In genomic region chr8:12883051-12884004, GRCm38 (mm10) we compare ENCODE assay signal across 12 mouse cellular contexts. TPM values are rescaled to one million over a fixed set of nuclear protein-coding genes. Genes with fewer than 3 reads are reported as not detected.
DNase-seq lines count a peak whose midpoint lies in the region; ATAC-seq and TF ChIP-seq lines count a peak whose summit lies in the region.
"Had no signal": no experiment of that assay in that cellular context is flagged by ENCODE, and none has a peak within 500 bp of the region (broad histone marks: within the 10 kb centered on the region; RNA-seq: fewer than 3 reads in every experiment).

No protein-coding gene starts in this region.

- ATAC-seq in cerebellum, adult (ENCODE audit: insufficient number of reproducible peaks, low FRiP score, low TSS enrichment): no peak; the same call in 1 of the 2 replicates
- ATAC-seq in heart, embryonic 14.5 days (ENCODE audit: insufficient number of reproducible peaks, insufficient read depth, low FRiP score, low read depth): peak; percentile 35

- peaks cover 7% of the 10 kb centered on the region for H3K27me3 ChIP-seq in liver, adult 2 months (ENCODE audit: control insufficient read depth, insufficient read depth, low read length)
- H3K27me3 ChIP-seq in heart, embryonic 14.5 days (ENCODE audit: control insufficient read depth, insufficient read depth, low read length): no peaks in the 10 kb centered on the region

- peak; percentile 71 for DNase-seq in cerebellum, adult 11-12 months
- peak; percentile 82 for DNase-seq in liver, adult 2 months (ENCODE audit: extremely low read depth, low read depth, low spot score)
- DNase-seq in liver: no peak
- peak; percentile 44 for DNase-seq in retina, postnatal 1 day
- DNase-seq in right cerebral cortex, postnatal 4 days: no peak
- DNase-seq in gastrocnemius, postnatal 4 days (ENCODE audit: low spot score in 2 of 2): no peak
- DNase-seq: adrenal gland, adult 2 months; gastrocnemius, adult 2 months; layer of hippocampus, adult 9-11 months; midbrain, embryonic 14.5 days had no signal

- no peaks in the 10 kb centered on the region for H3K4me1 ChIP-seq in liver, adult 2 months (ENCODE audit: control insufficient read depth, insufficient read depth, low read length)
- H3K4me1 ChIP-seq in heart, embryonic 14.5 days (ENCODE audit: control insufficient read depth in 2 of 2, insufficient read depth in 2 of 2, low read length in 2 of 2): peaks cover 15 to 21% of the 10 kb centered on the region in 2 experiments

- no peak for TF ChIP-seq POLR2A in liver, adult 2 months (IDR thresholded peaks at IDR 0.05; ENCODE audit: extremely low read depth, insufficient read depth, low read length)

- no peak overlapping the region for H3K4me3 ChIP-seq in liver, adult 2 months (ENCODE audit: insufficient read depth, low read depth, low read length)
- H3K4me3 ChIP-seq in heart, embryonic 14.5 days (ENCODE audit: control insufficient read depth in 1 of 2, insufficient read depth in 1 of 2, low read depth in 1 of 2, low read length in 2 of 2): no peak overlapping the region
- H3K4me3 ChIP-seq: gastrocnemius, adult 2 months had no signal

- H3K4me2 ChIP-seq in heart, embryonic 14.5 days (ENCODE audit: low read length): peak overlapping the region; percentile 9; the same call in 1 of the 2 replicates

- no peak for TF ChIP-seq CTCF in liver, adult 2 months (IDR thresholded peaks at IDR 0.05; ENCODE audit: low read depth, low read length)

- H3K79me2 ChIP-seq in liver, adult 2 months (ENCODE audit: control insufficient read depth, insufficient read depth, low read length): no peaks in the 10 kb centered on the region

- no peak overlapping the region for H3K9ac ChIP-seq in liver, adult 2 months (ENCODE audit: low read depth, low read length)
- H3K9ac ChIP-seq in heart, embryonic 14.5 days (ENCODE audit: low read length): 0 out of 2 replicates have a peak overlapping the region, but pooled peaks have one; percentile 17

- no peaks in the 10 kb centered on the region for H3K9me3 ChIP-seq in heart, embryonic 14.5 days (ENCODE audit: control insufficient read depth, low read length)

- 24% methylated on average over 21 of the region's 21 CpGs for WGBS in liver, adult 2 months
- 32% methylated on average over 21 of the region's 21 CpGs for WGBS in heart, embryonic 14.5 days

- H3K27ac ChIP-seq in liver, adult 2 months (replicated peaks; ENCODE audit: insufficient read depth, low read depth, low read length): no peak overlapping the region
- no peak overlapping the region for H3K27ac ChIP-seq in heart, embryonic 14.5 days (replicated peaks in 1 of 2; ENCODE audit: control insufficient read depth in 1 of 2, insufficient read depth in 1 of 2, low read depth in 2 of 2, low read length in 2 of 2)
- H3K27ac ChIP-seq: gastrocnemius, adult 2 months had no signal

- H3K36me3 ChIP-seq in liver, adult 2 months (ENCODE audit: control insufficient read depth, insufficient read depth, low read length): no peaks in the 10 kb centered on the region
- no peaks in the 10 kb centered on the region for H3K36me3 ChIP-seq in heart, embryonic 14.5 days (ENCODE audit: control insufficient read depth, insufficient read depth, low read length)

RNA-seq across cellular contexts. Expression of gene Mcf2l, which starts 9.7 kb away (rescaled TPM):
- 0.40 and 1.1 TPM in 2 replicates for total RNA-seq in liver, adult 2 months (2014; rRNA removed)
- 0.11 and 0.32 TPM in 2 replicates for polyA plus RNA-seq in liver, adult 2 months (2012; rRNA removed)
- polyA plus RNA-seq in heart, embryonic 14.5 days (2014; fragmentation: Nextera tagmentation; extraction: Ambion mirVana): 12.4 and 13.4 TPM in 2 replicates
- total RNA-seq in gastrocnemius, postnatal 4 days (2021): 10 to 100 TPM; 36.0 to 42.4 TPM

Comparison
In these comparisons a context has a peak if more than half of its experiments do, and no peak if none do; other contexts are left out.
1. DNase-seq: peak in cerebellum, adult 11-12 months (single experiment), liver, adult 2 months (single experiment) and retina, postnatal 1 day (single experiment); none in liver (single experiment), right cerebral cortex, postnatal 4 days (single experiment) and gastrocnemius, postnatal 4 days (0 of 2).
2. RNA of gene Mcf2l, which starts 9.7 kb away (total RNA-seq): 36.0 to 42.4 TPM in gastrocnemius, postnatal 4 days; 0.40 to 1.1 TPM in liver, adult 2 months; every median in the first group is over 10 times any median in the second.